Mouse (Mus musculus): ENCODE results near the gene 1700042G07Rik. TPM values are rescaled to one million over a fixed set of nuclear protein-coding genes. Genes with fewer than 3 reads are reported as not detected.
A peak's percentile ranks its signal among the peaks of the same experiment; 100 is the strongest.

Gene 1700042G07Rik
- polyA plus RNA-seq, 1 experiment from 2014 or later: not detected

DNA sequence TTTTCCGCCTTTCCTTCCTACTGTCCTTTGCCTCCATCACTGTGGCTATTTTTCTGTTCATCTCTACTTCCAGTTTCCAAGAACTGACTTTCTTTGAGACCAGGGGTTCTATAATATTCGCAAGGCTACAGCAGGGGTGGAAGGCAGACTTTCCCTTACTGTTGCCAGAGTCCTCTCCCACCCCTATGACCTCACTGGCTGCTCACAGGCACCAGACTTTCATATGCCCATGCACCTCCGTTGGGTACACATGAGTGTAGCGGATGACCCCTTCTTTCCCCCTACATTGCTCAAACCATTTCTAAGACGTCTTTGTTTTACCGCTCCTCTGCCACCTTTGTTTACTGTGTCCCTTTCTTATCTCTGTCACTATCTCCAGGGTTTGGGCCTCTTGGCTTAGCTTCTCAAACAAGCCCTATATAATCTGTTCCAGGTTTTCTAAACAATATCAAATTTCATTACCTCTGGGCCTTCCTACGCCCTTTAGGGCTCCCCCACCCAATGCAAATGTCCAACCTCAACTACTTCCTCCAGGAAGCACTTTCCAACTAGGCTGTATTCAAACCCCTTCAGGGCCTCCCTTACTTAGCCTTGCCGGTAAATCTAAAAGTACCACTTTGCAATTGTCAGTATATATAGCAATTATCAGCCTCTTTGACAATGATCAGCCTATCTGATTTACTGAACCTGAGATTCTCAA is 7.3 kb upstream of the 1700042G07Rik start:
- no peak overlapping the region for H3K4me3 ChIP-seq (replicated peaks)
- no peak overlapping the region for H3K4me2 ChIP-seq
- no peaks in the 10 kb centered on the region for H3K9me3 ChIP-seq
- WGBS: 76% methylated on average over 8 of the region's 8 CpGs
- 0 out of 2 replicates have a peak, but pooled peaks cover under 1% of the 10 kb centered on the region for H3K36me3 ChIP-seq (replicated peaks)
- H3K27ac ChIP-seq: no peak overlapping the region
- H3K27me3 ChIP-seq: no peaks in the 10 kb centered on the region
- H3K4me1 ChIP-seq: no peaks in the 10 kb centered on the region
- ATAC-seq (ENCODE audit: low FRiP score): no peak
- H3K9ac ChIP-seq: no peak overlapping the region

DNA sequence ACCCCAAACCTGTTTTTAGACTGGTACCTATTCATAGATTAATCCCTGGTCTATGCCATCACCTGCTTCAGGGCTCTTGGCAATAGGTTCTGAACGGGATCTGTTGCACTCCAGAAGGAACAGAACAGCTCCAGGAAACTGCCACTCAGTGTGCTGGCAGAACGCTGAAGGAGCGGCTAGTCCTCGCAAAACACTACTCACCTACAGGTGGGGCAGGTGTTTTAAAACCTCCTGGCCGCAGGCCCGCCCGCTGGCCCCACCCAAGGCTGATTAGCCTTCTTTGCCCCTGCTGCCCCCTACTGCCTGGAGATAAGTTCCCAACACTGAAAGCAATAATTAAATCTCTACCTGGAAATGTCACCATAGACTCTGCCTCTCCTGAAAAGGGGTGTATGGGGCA is 5.8 kb upstream of the 1700042G07Rik start, which contains the start of gene Tspan1:
TSS of gene Tspan1 (minus strand) at position 198 of the 400 bp plus-strand sequence.
- Histone ChIP-seq H3K4me2 (no peak within 1 kb of the TSS), H3K4me1 (no peaks in the 10 kb centered on the region), H3K27ac (no peak within 1 kb of the TSS), H3K27me3 (no peaks in the 10 kb centered on the region), H3K9ac (no peak within 1 kb of the TSS), H3K36me3 (replicated peaks) (no peaks in the 10 kb centered on the region), H3K4me3 (replicated peaks) (no peak within 1 kb of the TSS), H3K9me3 (no peaks in the 10 kb centered on the region)
- 32% methylated on average over 7 of the region's 7 CpGs for WGBS
- no peak for ATAC-seq (ENCODE audit: low FRiP score)

DNA sequence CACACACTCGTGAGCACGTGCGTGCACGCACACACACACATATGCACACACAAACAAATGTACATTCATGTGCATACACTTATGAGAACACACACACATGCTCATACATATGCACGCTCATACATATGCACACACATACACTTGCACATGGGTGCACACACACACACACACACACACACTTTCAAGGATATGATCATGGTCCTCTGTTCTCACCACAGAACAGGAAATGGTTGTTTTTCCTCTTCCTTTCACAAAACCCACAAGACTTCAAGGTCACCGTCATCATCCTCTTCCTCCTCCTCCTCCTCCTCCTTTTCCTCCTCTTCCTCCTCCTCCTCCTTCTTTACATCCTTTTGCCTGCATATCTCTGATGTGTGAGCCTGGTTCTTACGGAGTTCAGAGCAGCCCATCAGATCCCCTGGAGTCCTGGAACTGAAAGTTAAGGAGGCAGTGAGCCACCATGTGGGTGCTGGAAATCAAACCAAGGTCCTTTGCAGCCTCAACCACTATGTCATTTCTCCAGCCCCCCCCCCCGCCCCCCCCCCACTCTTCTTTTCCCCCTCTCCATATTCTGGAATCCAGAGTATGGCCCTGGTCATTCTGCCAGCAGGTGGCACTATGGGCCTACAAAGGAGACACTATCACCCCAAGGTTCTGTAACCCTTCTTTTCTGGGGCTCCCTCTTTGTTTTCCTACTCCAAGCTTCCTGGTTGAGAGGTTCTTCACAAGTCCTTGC is 4.4 kb upstream of the 1700042G07Rik start:
- peak; percentile 74 for ATAC-seq (ENCODE audit: low FRiP score)
- WGBS: 75% methylated on average over 8 of the region's 8 CpGs
- H3K27ac ChIP-seq: no peak overlapping the region

DNA sequence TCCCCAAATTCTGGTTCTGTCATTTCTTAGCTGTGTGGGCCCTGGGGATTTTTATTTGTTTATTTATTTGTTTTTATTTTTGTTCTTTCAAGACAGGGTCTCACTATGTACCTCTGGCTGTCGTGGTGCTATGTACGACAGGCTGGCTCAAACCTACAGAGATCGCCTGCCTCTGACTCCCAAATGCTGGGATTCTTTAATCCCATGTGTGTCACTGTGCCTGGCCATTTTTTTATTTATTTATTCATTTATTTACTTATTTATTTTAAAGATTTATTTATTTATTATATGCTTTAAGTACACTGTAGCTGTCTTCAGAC is 3.9 kb upstream of the 1700042G07Rik start:
- Histone ChIP-seq H3K9ac (no peak overlapping the region), H3K9me3 (no peaks in the 10 kb centered on the region), H3K27me3 (no peaks in the 10 kb centered on the region), H3K4me3 (replicated peaks) (no peak overlapping the region), H3K27ac (no peak overlapping the region), H3K4me2 (no peak overlapping the region), H3K4me1 (no peaks in the 10 kb centered on the region; the same call in 1 of the 2 replicates), H3K36me3 (replicated peaks) (no peaks in the 10 kb centered on the region)
- WGBS: 73% methylated on average over 3 of the region's 3 CpGs
- peak; percentile 34; the same call in 1 of the 2 replicates for ATAC-seq (ENCODE audit: low FRiP score)

More for the DNA sequence above, 4.4 kb upstream of the 1700042G07Rik start:
- Histone ChIP-seq H3K27me3 (no peaks in the 10 kb centered on the region), H3K4me3 (replicated peaks) (no peak overlapping the region), H3K9me3 (no peaks in the 10 kb centered on the region), H3K4me1 (no peaks in the 10 kb centered on the region), H3K9ac (no peak overlapping the region), H3K4me2 (no peak overlapping the region), H3K36me3 (replicated peaks) (no peaks in the 10 kb centered on the region)

DNA sequence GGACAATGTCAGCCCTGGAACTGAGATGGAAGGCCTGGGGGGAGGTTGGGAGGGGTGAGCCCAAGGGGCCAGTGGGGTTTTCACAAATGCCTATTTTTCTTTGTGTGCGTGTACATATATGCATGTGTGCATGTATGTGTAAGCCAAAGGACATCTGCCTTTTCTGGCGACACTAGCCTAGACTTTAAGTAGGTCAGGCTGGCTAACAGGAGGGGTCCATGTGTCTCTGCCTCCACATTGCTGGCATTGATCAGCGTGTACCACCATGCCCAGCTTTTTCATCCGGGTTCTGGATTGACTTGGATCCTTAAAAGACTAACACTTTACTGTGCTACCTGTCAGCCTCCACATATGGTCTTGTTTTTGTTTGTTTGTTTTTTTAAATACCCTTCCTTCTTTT is 580 bp downstream of the 1700042G07Rik start:
- Histone ChIP-seq H3K27me3 (no peaks in the 10 kb centered on the region; the same call in 1 of the 2 replicates), H3K9me3 (no peaks in the 10 kb centered on the region), H3K27ac (no peak overlapping the region), H3K4me1 (peaks cover 19% of the 10 kb centered on the region), H3K4me2 (no peak overlapping the region), H3K9ac (no peak overlapping the region), H3K36me3 (replicated peaks) (no peaks in the 10 kb centered on the region), H3K4me3 (replicated peaks) (no peak overlapping the region)
- WGBS: 88% methylated on average over 4 of the region's 4 CpGs
- ATAC-seq (ENCODE audit: low FRiP score): no peak

DNA sequence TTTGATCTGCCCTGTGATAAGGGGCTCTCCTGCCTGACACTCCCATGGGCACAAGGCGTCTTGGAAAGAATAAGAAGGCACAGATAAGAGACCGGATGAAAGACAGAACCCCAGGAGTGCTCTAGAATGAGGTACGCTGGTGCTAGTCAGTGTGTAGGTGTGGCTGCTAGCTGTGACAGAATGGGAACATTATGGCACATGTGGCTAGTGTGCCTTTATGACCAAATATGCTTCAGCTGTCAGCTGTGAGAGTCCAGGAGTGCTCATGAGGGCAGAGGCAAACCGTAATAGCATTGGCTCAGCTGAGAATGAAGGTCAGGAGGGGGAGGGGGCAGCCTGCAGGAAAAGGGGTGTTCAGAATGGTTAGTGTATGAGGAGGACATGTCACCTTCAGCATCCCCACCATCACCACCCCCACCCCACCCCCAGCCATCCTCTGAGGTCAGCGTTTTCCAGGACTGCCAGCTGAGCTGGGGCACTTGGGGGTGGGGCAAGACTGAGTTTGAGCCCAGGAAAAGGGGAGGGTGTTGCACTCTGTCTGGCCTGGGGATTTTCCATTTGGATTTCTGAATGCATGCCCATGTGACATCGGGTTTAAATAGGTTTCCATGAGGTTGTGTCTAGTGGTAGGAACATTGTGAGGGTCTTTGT is 1.4 kb downstream of the 1700042G07Rik start:
- Histone ChIP-seq H3K9me3 (no peaks in the 10 kb centered on the region), H3K27ac (no peak overlapping the region), H3K36me3 (replicated peaks) (no peaks in the 10 kb centered on the region), H3K4me1 (peaks cover 19% of the 10 kb centered on the region), H3K4me3 (replicated peaks) (no peak overlapping the region), H3K4me2 (no peak overlapping the region), H3K9ac (peak overlapping the region; percentile 12; the same call in 1 of the 2 replicates), H3K27me3 (no peaks in the 10 kb centered on the region; the same call in 1 of the 2 replicates)
- peak; percentile 50 for ATAC-seq (ENCODE audit: low FRiP score)
- WGBS: 49% methylated on average over 6 of the region's 6 CpGs

DNA sequence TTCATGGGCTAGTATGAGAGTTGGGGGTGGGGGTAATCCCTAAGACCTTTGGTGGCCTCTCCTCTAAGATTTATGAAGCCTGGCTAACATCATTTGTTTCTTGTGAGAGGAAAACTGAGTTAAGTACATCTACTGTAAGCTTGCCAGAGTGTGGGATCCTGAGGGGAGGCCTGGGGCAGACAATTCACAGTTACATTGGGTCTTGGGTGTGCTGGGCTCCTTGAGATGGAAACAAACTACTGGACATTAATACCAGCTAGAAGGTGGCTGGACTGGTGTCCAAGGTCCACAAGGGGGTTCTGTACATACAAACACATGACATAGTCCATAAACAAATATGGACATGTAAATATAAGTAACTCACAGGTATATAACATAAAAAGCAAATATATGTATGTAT is 2.0 kb downstream of the 1700042G07Rik start:
- no peak for ATAC-seq (ENCODE audit: low FRiP score)
- Histone ChIP-seq H3K4me2 (no peak overlapping the region), H3K27ac (no peak overlapping the region), H3K9ac (no peak overlapping the region), H3K27me3 (no peaks in the 10 kb centered on the region; the same call in 1 of the 2 replicates), H3K4me3 (replicated peaks) (no peak overlapping the region), H3K9me3 (no peaks in the 10 kb centered on the region), H3K36me3 (replicated peaks) (no peaks in the 10 kb centered on the region), H3K4me1 (peaks cover 19% of the 10 kb centered on the region)

DNA sequence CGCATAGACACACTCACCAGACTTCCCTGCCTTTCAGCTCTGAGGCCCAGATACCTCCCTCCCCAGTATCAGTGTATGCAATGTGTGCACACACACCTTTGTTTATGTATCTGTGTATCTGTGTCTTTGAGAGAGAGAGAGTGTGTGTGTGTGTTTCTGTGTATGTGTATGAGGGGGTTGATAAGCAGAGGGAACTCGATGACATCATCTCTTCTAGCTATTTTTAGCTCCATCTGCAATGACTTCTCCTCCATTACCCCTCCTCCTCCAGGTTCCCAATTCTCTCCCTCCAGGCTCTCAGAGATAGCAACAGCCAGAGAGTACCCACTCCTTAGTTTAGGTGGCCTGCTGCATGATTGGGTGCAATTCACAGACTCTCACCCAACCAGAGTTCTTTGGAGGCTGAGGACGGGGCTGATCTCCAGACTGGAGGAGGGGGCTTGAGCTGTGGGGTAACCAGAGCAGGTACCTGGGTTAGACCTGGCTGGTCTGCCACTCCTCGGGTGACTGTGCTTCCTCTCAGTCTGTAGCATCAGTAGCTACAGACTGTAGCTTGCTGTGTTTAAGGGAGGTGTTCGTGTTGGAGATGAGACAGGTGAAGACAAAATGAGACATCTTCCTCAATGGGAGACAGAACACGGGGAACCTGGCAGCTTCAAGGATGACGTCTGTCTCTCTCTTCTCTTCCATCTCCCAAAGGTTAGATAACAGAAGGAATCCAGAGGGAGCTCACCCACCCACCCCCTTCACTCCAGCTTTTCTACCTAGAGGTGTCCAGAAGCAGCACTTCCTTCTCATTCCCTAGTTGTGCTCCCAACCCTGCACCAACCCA is 2.8 kb downstream of the 1700042G07Rik start:
- Histone ChIP-seq H3K9me3 (no peaks in the 10 kb centered on the region), H3K27ac (0 out of 2 replicates have a peak overlapping the region, but pooled peaks have one; percentile 48), H3K4me3 (replicated peaks) (no peak overlapping the region), H3K4me2 (peak overlapping the region; percentile 22; the same call in 1 of the 2 replicates), H3K36me3 (replicated peaks) (no peaks in the 10 kb centered on the region), H3K4me1 (peaks cover 19% of the 10 kb centered on the region), H3K9ac (no peak overlapping the region), H3K27me3 (no peaks in the 10 kb centered on the region; the same call in 1 of the 2 replicates)
- ATAC-seq (ENCODE audit: low FRiP score): no peak
- WGBS: 71% methylated on average over 7 of the region's 7 CpGs

DNA sequence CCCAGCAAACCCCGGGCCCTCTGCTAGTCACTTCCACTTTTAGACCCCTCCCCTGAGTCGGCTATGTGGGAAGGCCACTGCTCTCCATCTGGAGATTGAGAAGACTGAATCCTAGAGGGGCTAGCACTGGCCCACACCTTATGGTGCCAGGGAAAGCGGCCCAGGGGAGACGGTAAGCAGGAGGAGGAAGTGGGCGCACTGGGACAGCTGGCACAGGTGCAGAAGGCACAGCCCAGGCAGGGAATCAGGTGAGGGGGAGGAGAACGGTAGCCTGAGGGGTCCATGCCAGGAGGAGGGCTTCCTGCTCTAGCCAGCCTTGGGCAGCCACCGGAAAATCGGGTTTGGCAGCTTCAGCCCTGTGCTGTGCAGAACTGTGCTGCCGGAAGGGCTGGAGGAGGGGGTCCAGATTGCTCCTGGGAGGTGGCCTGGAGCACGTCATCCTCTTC is 3.4 kb downstream of the 1700042G07Rik start:
- WGBS: 30% methylated on average over 10 of the region's 10 CpGs
- no peak overlapping the region for H3K4me3 ChIP-seq (replicated peaks)
- H3K36me3 ChIP-seq (replicated peaks): no peaks in the 10 kb centered on the region
- H3K27ac ChIP-seq: 0 out of 2 replicates have a peak overlapping the region, but pooled peaks have one; percentile 48
- peak overlapping the region; percentile 22 for H3K4me2 ChIP-seq
- no peaks in the 10 kb centered on the region; the same call in 1 of the 2 replicates for H3K27me3 ChIP-seq
- H3K9me3 ChIP-seq: no peaks in the 10 kb centered on the region
- H3K4me1 ChIP-seq: peaks cover 19% of the 10 kb centered on the region
- H3K9ac ChIP-seq: peak overlapping the region; percentile 29; the same call in 1 of the 2 replicates
- ATAC-seq (ENCODE audit: low FRiP score): peak; percentile 62

DNA sequence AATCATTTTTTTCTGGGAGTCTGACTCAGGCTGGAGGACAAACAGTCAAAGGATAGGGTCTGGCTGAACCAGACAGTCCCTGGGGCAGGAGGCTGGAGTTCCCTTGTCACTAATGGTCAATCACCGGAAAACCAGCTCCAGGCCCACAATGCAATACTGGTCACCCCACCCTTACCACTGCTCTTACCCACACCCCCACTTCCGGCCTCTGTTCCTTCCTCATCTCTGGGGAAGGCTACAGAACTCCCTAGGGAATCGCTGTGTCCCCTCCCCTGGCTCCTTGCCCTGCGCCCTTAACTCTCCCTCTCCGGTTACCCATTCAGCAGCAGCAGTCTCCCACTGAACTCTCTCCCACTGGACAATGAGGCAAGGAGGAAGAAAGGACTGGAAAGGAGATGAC is 4.0 kb downstream of the 1700042G07Rik start:
- Histone ChIP-seq H3K4me3 (replicated peaks) (no peak overlapping the region), H3K36me3 (replicated peaks) (no peaks in the 10 kb centered on the region), H3K27ac (no peak overlapping the region), H3K4me2 (no peak overlapping the region), H3K4me1 (peaks cover 19% of the 10 kb centered on the region), H3K9ac (no peak overlapping the region), H3K27me3 (no peaks in the 10 kb centered on the region; the same call in 1 of the 2 replicates), H3K9me3 (no peaks in the 10 kb centered on the region)
- no peak for ATAC-seq (ENCODE audit: low FRiP score)
- WGBS: 33% methylated on average over 5 of the region's 5 CpGs

DNA sequence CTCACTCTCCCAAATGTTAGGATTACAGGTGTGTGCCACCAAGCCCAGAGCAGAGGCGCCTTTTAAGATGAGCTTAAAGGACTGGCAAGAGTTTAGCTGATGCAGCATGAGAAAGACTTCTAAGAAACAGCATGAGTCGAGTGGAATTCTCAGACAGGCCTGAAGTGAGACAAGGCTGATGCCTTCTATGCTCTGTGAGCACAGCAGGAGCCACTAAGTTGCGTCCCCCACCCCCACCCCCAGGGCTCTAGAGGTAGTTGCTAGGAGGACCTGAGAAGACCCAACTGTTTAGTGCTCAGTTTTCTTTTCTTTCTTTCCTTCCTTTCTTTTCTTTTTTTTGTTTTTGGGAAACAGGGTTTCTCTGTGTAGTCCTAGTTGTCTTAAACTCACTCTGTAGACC is 8.9 kb downstream of the 1700042G07Rik start:
- no peaks in the 10 kb centered on the region for H3K36me3 ChIP-seq (replicated peaks)
- H3K4me2 ChIP-seq: no peak overlapping the region
- 32% methylated on average over 3 of the region's 3 CpGs for WGBS
- no peak overlapping the region for H3K27ac ChIP-seq
- ATAC-seq (ENCODE audit: low FRiP score): no peak
- H3K4me3 ChIP-seq (replicated peaks): no peak overlapping the region
- no peak overlapping the region for H3K9ac ChIP-seq
- peaks cover 8% of the 10 kb centered on the region for H3K4me1 ChIP-seq
- H3K27me3 ChIP-seq: 0 out of 2 replicates have a peak, but pooled peaks cover 4% of the 10 kb centered on the region
- no peaks in the 10 kb centered on the region for H3K9me3 ChIP-seq

All from forebrain, embryonic 12.5 days (tissue).